Mouse (Mus musculus): ENCODE data around the gene Cntrl.

The Cntrl gene

GRCm38 (mm10) chr2:35224285-35224684, 115.0 kb downstream of the Cntrl start:
- TF ChIP-seq POU5F1 (IDR thresholded peaks at IDR 0.05; ENCODE audit: borderline replicate concordance, low read length) (no peak), NANOG (IDR thresholded peaks at IDR 0.05; ENCODE audit: borderline replicate concordance, low read length) (no peak), CTCF (conservative IDR thresholded peaks at IDR 0.05; ENCODE audit: low read length) (no peak)
- no peak overlapping the region for H3K4me3 ChIP-seq (replicated peaks; ENCODE audit: low read length)
- H3K27me3 ChIP-seq (ENCODE audit: insufficient read depth, low read length), result peaks cover 8% of the 10 kb centered on the region; the same call in 1 of the 2 replicates

GRCm38 (mm10) chr2:35228145-35228544, 118.9 kb downstream of the Cntrl start:
- peaks cover 8% of the 10 kb centered on the region; the same call in 1 of the 2 replicates for H3K27me3 ChIP-seq (ENCODE audit: insufficient read depth, low read length)
- TF ChIP-seq NANOG (IDR thresholded peaks at IDR 0.05; ENCODE audit: borderline replicate concordance, low read length) (no peak), POU5F1 (IDR thresholded peaks at IDR 0.05; ENCODE audit: borderline replicate concordance, low read length) (no peak), CTCF (conservative IDR thresholded peaks at IDR 0.05; ENCODE audit: low read length) (no peak)
- H3K4me1 ChIP-seq (replicated peaks; ENCODE audit: low read depth, low read length), result peaks cover 6% of the 10 kb centered on the region
- H3K4me3 ChIP-seq (replicated peaks; ENCODE audit: low read length), result no peak overlapping the region
- no peaks in the 10 kb centered on the region for H3K36me3 ChIP-seq (ENCODE audit: insufficient read depth, low read length)
- H3K9me3 ChIP-seq (ENCODE audit: low read length), result no peaks in the 10 kb centered on the region

More at GRCm38 (mm10) chr2:35224285-35224684, 115.0 kb downstream of the Cntrl start:
- Histone ChIP-seq H3K36me3 (ENCODE audit: insufficient read depth, low read length) (no peaks in the 10 kb centered on the region), H3K9me3 (ENCODE audit: low read length) (no peaks in the 10 kb centered on the region), H3K4me1 (replicated peaks; ENCODE audit: low read depth, low read length) (peaks cover 17% of the 10 kb centered on the region)

All from E14TG2a.4 (cell line).